Mouse (Mus musculus): ENCODE results near the gene Chsy1. TPM values are rescaled to one million over a fixed set of nuclear protein-coding genes. Genes with fewer than 3 reads are reported as not detected.

Chsy1 gene
- total and polyA plus RNA-seq, 2 experiments: 1.3 to 3.4 TPM

GRCm38 (mm10) chr7:66169476-66169875, 60.2 kb downstream of the Chsy1 start:
- no peak overlapping the region for H3K27ac ChIP-seq (replicated peaks; ENCODE audit: insufficient read depth, low read depth, low read length)
- peaks cover 3% of the 10 kb centered on the region; the same call in 1 of the 2 replicates for H3K36me3 ChIP-seq (ENCODE audit: control insufficient read depth, insufficient read depth, low read length)
- no peak for TF ChIP-seq CTCF (IDR thresholded peaks at IDR 0.05; ENCODE audit: low read depth, low read length)
- no peak for TF ChIP-seq POLR2A (IDR thresholded peaks at IDR 0.05; ENCODE audit: extremely low read depth, insufficient read depth, low read length)
- H3K4me1 ChIP-seq (ENCODE audit: control insufficient read depth, insufficient read depth, low read length): no peaks in the 10 kb centered on the region
- H3K9ac ChIP-seq (ENCODE audit: low read depth, low read length): no peak overlapping the region
- WGBS: 79% methylated on average over 6 of the region's 6 CpGs
- no peaks in the 10 kb centered on the region for H3K79me2 ChIP-seq (ENCODE audit: control insufficient read depth, insufficient read depth, low read length)
- H3K4me3 ChIP-seq (ENCODE audit: insufficient read depth, low read depth, low read length): no peak overlapping the region
- no peak for DNase-seq (ENCODE audit: extremely low read depth, low read depth, low spot score)
- no peaks in the 10 kb centered on the region for H3K27me3 ChIP-seq (ENCODE audit: control insufficient read depth, insufficient read depth, low read length)

- TF ChIP-seq CTCF (IDR thresholded peaks at IDR 0.05; ENCODE audit: low read depth, low read length) (no peak), POLR2A (IDR thresholded peaks at IDR 0.05; ENCODE audit: extremely low read depth, insufficient read depth, low read length) (no peak)
- WGBS: 95% methylated on average over 27 of the region's 27 CpGs
- H3K79me2 ChIP-seq (ENCODE audit: control insufficient read depth, insufficient read depth, low read length): no peaks in the 10 kb centered on the region
Observed at GRCm38 (mm10) chr7:66170802-66171505, 61.6 kb downstream of the Chsy1 start.

GRCm38 (mm10) chr7:66175738-66176137, 66.4 kb downstream of the Chsy1 start:
- no peaks in the 10 kb centered on the region for H3K27me3 ChIP-seq (ENCODE audit: control insufficient read depth, insufficient read depth, low read length)
- WGBS: 84% methylated on average over 6 of the region's 6 CpGs
- peak; percentile 15 for DNase-seq (ENCODE audit: extremely low read depth, low read depth, low spot score)
- no peaks in the 10 kb centered on the region for H3K79me2 ChIP-seq (ENCODE audit: control insufficient read depth, insufficient read depth, low read length)
- no peak overlapping the region for H3K27ac ChIP-seq (replicated peaks; ENCODE audit: insufficient read depth, low read depth, low read length)
- H3K4me1 ChIP-seq (ENCODE audit: control insufficient read depth, insufficient read depth, low read length): no peaks in the 10 kb centered on the region
- TF ChIP-seq CTCF (IDR thresholded peaks at IDR 0.05; ENCODE audit: low read depth, low read length) (no peak), POLR2A (IDR thresholded peaks at IDR 0.05; ENCODE audit: extremely low read depth, insufficient read depth, low read length) (no peak)
- H3K36me3 ChIP-seq (ENCODE audit: control insufficient read depth, insufficient read depth, low read length): peaks cover 3% of the 10 kb centered on the region; the same call in 1 of the 2 replicates
- H3K4me3 ChIP-seq (ENCODE audit: insufficient read depth, low read depth, low read length): no peak overlapping the region
- no peak overlapping the region for H3K9ac ChIP-seq (ENCODE audit: low read depth, low read length)

More at GRCm38 (mm10) chr7:66170802-66171505, 61.6 kb downstream of the Chsy1 start:
- Histone ChIP-seq H3K27ac (replicated peaks; ENCODE audit: insufficient read depth, low read depth, low read length) (no peak overlapping the region), H3K36me3 (ENCODE audit: control insufficient read depth, insufficient read depth, low read length) (peaks cover 3% of the 10 kb centered on the region; the same call in 1 of the 2 replicates), H3K4me3 (ENCODE audit: insufficient read depth, low read depth, low read length) (no peak overlapping the region), H3K27me3 (ENCODE audit: control insufficient read depth, insufficient read depth, low read length) (no peaks in the 10 kb centered on the region), H3K4me1 (ENCODE audit: control insufficient read depth, insufficient read depth, low read length) (no peaks in the 10 kb centered on the region), H3K9ac (ENCODE audit: low read depth, low read length) (no peak overlapping the region)
- DNase-seq (ENCODE audit: extremely low read depth, low read depth, low spot score): no peak

GRCm38 (mm10) chr7:66176256-66176655, 66.9 kb downstream of the Chsy1 start:
- Histone ChIP-seq H3K36me3 (ENCODE audit: control insufficient read depth, insufficient read depth, low read length) (peaks cover 3% of the 10 kb centered on the region; the same call in 1 of the 2 replicates), H3K4me3 (ENCODE audit: insufficient read depth, low read depth, low read length) (no peak overlapping the region), H3K27ac (replicated peaks; ENCODE audit: insufficient read depth, low read depth, low read length) (no peak overlapping the region), H3K4me1 (ENCODE audit: control insufficient read depth, insufficient read depth, low read length) (no peaks in the 10 kb centered on the region), H3K9ac (ENCODE audit: low read depth, low read length) (no peak overlapping the region), H3K79me2 (ENCODE audit: control insufficient read depth, insufficient read depth, low read length) (no peaks in the 10 kb centered on the region), H3K27me3 (ENCODE audit: control insufficient read depth, insufficient read depth, low read length) (no peaks in the 10 kb centered on the region)
- DNase-seq (ENCODE audit: extremely low read depth, low read depth, low spot score): no peak
- 93% methylated on average over 4 of the region's 4 CpGs for WGBS
- TF ChIP-seq POLR2A (IDR thresholded peaks at IDR 0.05; ENCODE audit: extremely low read depth, insufficient read depth, low read length) (no peak), CTCF (IDR thresholded peaks at IDR 0.05; ENCODE audit: low read depth, low read length) (no peak)

GRCm38 (mm10) chr7:66176929-66177328, 67.6 kb downstream of the Chsy1 start:
- TF ChIP-seq CTCF (IDR thresholded peaks at IDR 0.05; ENCODE audit: low read depth, low read length) (no peak), POLR2A (IDR thresholded peaks at IDR 0.05; ENCODE audit: extremely low read depth, insufficient read depth, low read length) (no peak)
- WGBS: 87% methylated on average over 4 of the region's 4 CpGs
- Histone ChIP-seq H3K4me3 (ENCODE audit: insufficient read depth, low read depth, low read length) (no peak overlapping the region), H3K9ac (ENCODE audit: low read depth, low read length) (no peak overlapping the region), H3K4me1 (ENCODE audit: control insufficient read depth, insufficient read depth, low read length) (no peaks in the 10 kb centered on the region), H3K79me2 (ENCODE audit: control insufficient read depth, insufficient read depth, low read length) (no peaks in the 10 kb centered on the region), H3K27ac (replicated peaks; ENCODE audit: insufficient read depth, low read depth, low read length) (no peak overlapping the region), H3K27me3 (ENCODE audit: control insufficient read depth, insufficient read depth, low read length) (no peaks in the 10 kb centered on the region), H3K36me3 (ENCODE audit: control insufficient read depth, insufficient read depth, low read length) (no peaks in the 10 kb centered on the region)
- no peak for DNase-seq (ENCODE audit: extremely low read depth, low read depth, low spot score)

- Histone ChIP-seq H3K79me2 (ENCODE audit: control insufficient read depth, insufficient read depth, low read length) (no peaks in the 10 kb centered on the region), H3K27me3 (ENCODE audit: control insufficient read depth, insufficient read depth, low read length) (no peaks in the 10 kb centered on the region), H3K4me1 (ENCODE audit: control insufficient read depth, insufficient read depth, low read length) (no peaks in the 10 kb centered on the region), H3K27ac (replicated peaks; ENCODE audit: insufficient read depth, low read depth, low read length) (no peak overlapping the region), H3K4me3 (ENCODE audit: insufficient read depth, low read depth, low read length) (no peak overlapping the region), H3K9ac (ENCODE audit: low read depth, low read length) (no peak overlapping the region), H3K36me3 (ENCODE audit: control insufficient read depth, insufficient read depth, low read length) (no peaks in the 10 kb centered on the region)
- TF ChIP-seq CTCF (IDR thresholded peaks at IDR 0.05; ENCODE audit: low read depth, low read length): no peak
- TF ChIP-seq POLR2A (IDR thresholded peaks at IDR 0.05; ENCODE audit: extremely low read depth, insufficient read depth, low read length): no peak
- DNase-seq (ENCODE audit: extremely low read depth, low read depth, low spot score): no peak
- 90% methylated on average over 6 of the region's 6 CpGs for WGBS
Observed at GRCm38 (mm10) chr7:66178101-66178500, 68.8 kb downstream of the Chsy1 start.

Measured in liver, adult 2 months (tissue).